Mouse (Mus musculus): ENCODE measurements around the gene Slpi. TPM values are rescaled to one million over a fixed set of nuclear protein-coding genes. Genes with fewer than 3 reads are reported as not detected.

Slpi gene
- polyA plus RNA-seq, 1 experiment from 2014 or later, result 1.2 TPM

GRCm38 (mm10) chr2:164377478-164378426, 11.1 kb downstream of the Slpi start:
- no peaks in the 10 kb centered on the region for H3K36me3 ChIP-seq
- H3K4me1 ChIP-seq (replicated peaks), result no peaks in the 10 kb centered on the region
- ATAC-seq (ENCODE audit: insufficient number of reproducible peaks, insufficient read depth, low FRiP score, low TSS enrichment, low read depth), result no peak
- H3K4me3 ChIP-seq (replicated peaks), result no peak overlapping the region
- WGBS, result 89% methylated on average over 15 of the region's 15 CpGs
- no peak overlapping the region for H3K9ac ChIP-seq (replicated peaks)
- H3K27ac ChIP-seq, result no peak overlapping the region
- H3K27me3 ChIP-seq, result no peaks in the 10 kb centered on the region
- 0 out of 2 replicates have a peak, but pooled peaks cover 4% of the 10 kb centered on the region for H3K9me3 ChIP-seq
- no peak overlapping the region for H3K4me2 ChIP-seq

GRCm38 (mm10) chr2:164373187-164373586, 15.7 kb downstream of the Slpi start:
- no peaks in the 10 kb centered on the region for H3K4me1 ChIP-seq (replicated peaks)
- H3K27me3 ChIP-seq, result no peaks in the 10 kb centered on the region
- H3K9ac ChIP-seq (replicated peaks), result no peak overlapping the region
- H3K4me3 ChIP-seq (replicated peaks), result no peak overlapping the region
- ATAC-seq (ENCODE audit: insufficient number of reproducible peaks, insufficient read depth, low FRiP score, low TSS enrichment, low read depth), result no peak
- no peak overlapping the region for H3K4me2 ChIP-seq
- H3K9me3 ChIP-seq, result no peaks in the 10 kb centered on the region
- WGBS, result 45% methylated on average over 4 of the region's 4 CpGs
- H3K36me3 ChIP-seq, result no peaks in the 10 kb centered on the region
- no peak overlapping the region for H3K27ac ChIP-seq

- no peaks in the 10 kb centered on the region for H3K4me1 ChIP-seq (replicated peaks)
- no peak overlapping the region for H3K9ac ChIP-seq (replicated peaks)
- no peak overlapping the region for H3K4me3 ChIP-seq (replicated peaks)
- no peak for ATAC-seq (ENCODE audit: insufficient number of reproducible peaks, insufficient read depth, low FRiP score, low TSS enrichment, low read depth)
- H3K4me2 ChIP-seq, result no peak overlapping the region
- 20% methylated on average over 3 of the region's 3 CpGs for WGBS
- H3K36me3 ChIP-seq, result no peaks in the 10 kb centered on the region
- H3K9me3 ChIP-seq, result no peaks in the 10 kb centered on the region
- H3K27me3 ChIP-seq, result no peaks in the 10 kb centered on the region
- H3K27ac ChIP-seq, result no peak overlapping the region
These were observed 16.4 kb downstream of the Slpi start for GRCm38 (mm10) chr2:164372408-164373053.

- H3K27me3 ChIP-seq, result no peaks in the 10 kb centered on the region
- H3K9ac ChIP-seq (replicated peaks), result no peak overlapping the region
- no peak overlapping the region for H3K4me3 ChIP-seq (replicated peaks)
- no peaks in the 10 kb centered on the region for H3K9me3 ChIP-seq
- H3K4me2 ChIP-seq, result no peak overlapping the region
- ATAC-seq (ENCODE audit: insufficient number of reproducible peaks, insufficient read depth, low FRiP score, low TSS enrichment, low read depth), result no peak
- no peak overlapping the region for H3K27ac ChIP-seq
- 91% methylated on average over 3 of the region's 3 CpGs for WGBS
- H3K36me3 ChIP-seq, result no peaks in the 10 kb centered on the region
- no peaks in the 10 kb centered on the region for H3K4me1 ChIP-seq (replicated peaks)
These were observed 17.5 kb downstream of the Slpi start for GRCm38 (mm10) chr2:164371371-164371770.

- no peak overlapping the region for H3K27ac ChIP-seq
- no peak for ATAC-seq (ENCODE audit: insufficient number of reproducible peaks, insufficient read depth, low FRiP score, low TSS enrichment, low read depth)
- no peaks in the 10 kb centered on the region for H3K36me3 ChIP-seq
- H3K9me3 ChIP-seq, result no peaks in the 10 kb centered on the region
- no peaks in the 10 kb centered on the region for H3K4me1 ChIP-seq (replicated peaks)
- WGBS, result 80% methylated on average over 6 of the region's 6 CpGs
- no peaks in the 10 kb centered on the region for H3K27me3 ChIP-seq
- no peak overlapping the region for H3K9ac ChIP-seq (replicated peaks)
- H3K4me3 ChIP-seq (replicated peaks), result no peak overlapping the region
- no peak overlapping the region for H3K4me2 ChIP-seq
These were observed 20.2 kb downstream of the Slpi start for GRCm38 (mm10) chr2:164368620-164369105.

- no peak for ATAC-seq (ENCODE audit: insufficient number of reproducible peaks, insufficient read depth, low FRiP score, low TSS enrichment, low read depth)
- WGBS, result 75% methylated on average over 3 of the region's 3 CpGs
- Histone ChIP-seq H3K4me3 (replicated peaks) (no peak overlapping the region), H3K27ac (no peak overlapping the region), H3K4me1 (replicated peaks) (no peaks in the 10 kb centered on the region), H3K9ac (replicated peaks) (no peak overlapping the region), H3K36me3 (no peaks in the 10 kb centered on the region), H3K4me2 (no peak overlapping the region), H3K9me3 (no peaks in the 10 kb centered on the region), H3K27me3 (peaks cover 11% of the 10 kb centered on the region)
These were observed 21.9 kb downstream of the Slpi start for GRCm38 (mm10) chr2:164366947-164367346.

- peaks cover 22% of the 10 kb centered on the region for H3K27me3 ChIP-seq
- H3K36me3 ChIP-seq, result no peaks in the 10 kb centered on the region
- no peak overlapping the region for H3K4me2 ChIP-seq
- WGBS, result 34% methylated on average over 13 of the region's 13 CpGs
- ATAC-seq (ENCODE audit: insufficient number of reproducible peaks, insufficient read depth, low FRiP score, low TSS enrichment, low read depth), result no peak
- no peaks in the 10 kb centered on the region for H3K4me1 ChIP-seq (replicated peaks)
- no peak overlapping the region for H3K27ac ChIP-seq
- no peaks in the 10 kb centered on the region for H3K9me3 ChIP-seq
- no peak overlapping the region for H3K9ac ChIP-seq (replicated peaks)
- H3K4me3 ChIP-seq (replicated peaks), result no peak overlapping the region
These were observed 27.8 kb downstream of the Slpi start for GRCm38 (mm10) chr2:164360974-164361657.

- Histone ChIP-seq H3K36me3 (no peaks in the 10 kb centered on the region), H3K27ac (no peak overlapping the region), H3K4me1 (replicated peaks) (no peaks in the 10 kb centered on the region), H3K4me2 (no peak overlapping the region), H3K9ac (replicated peaks) (no peak overlapping the region), H3K4me3 (replicated peaks) (no peak overlapping the region), H3K27me3 (peaks cover 30% of the 10 kb centered on the region), H3K9me3 (no peaks in the 10 kb centered on the region)
- 75% methylated on average over 5 of the region's 5 CpGs for WGBS
- no peak for ATAC-seq (ENCODE audit: insufficient number of reproducible peaks, insufficient read depth, low FRiP score, low TSS enrichment, low read depth)
These were observed 29.2 kb downstream of the Slpi start for GRCm38 (mm10) chr2:164359668-164360067.

- H3K9me3 ChIP-seq, result no peaks in the 10 kb centered on the region
- 83% methylated on average over 5 of the region's 5 CpGs for WGBS
- no peak overlapping the region for H3K4me3 ChIP-seq (replicated peaks)
- no peaks in the 10 kb centered on the region for H3K4me1 ChIP-seq (replicated peaks)
- peaks cover 36% of the 10 kb centered on the region for H3K27me3 ChIP-seq
- no peak overlapping the region for H3K9ac ChIP-seq (replicated peaks)
- no peak overlapping the region for H3K27ac ChIP-seq
- no peak for ATAC-seq (ENCODE audit: insufficient number of reproducible peaks, insufficient read depth, low FRiP score, low TSS enrichment, low read depth)
- H3K36me3 ChIP-seq, result no peaks in the 10 kb centered on the region
- H3K4me2 ChIP-seq, result no peak overlapping the region
These were observed 29.9 kb downstream of the Slpi start for GRCm38 (mm10) chr2:164359031-164359430.

- Histone ChIP-seq H3K4me2 (no peak overlapping the region), H3K27ac (no peak overlapping the region)
These were observed 30.5 kb downstream of the Slpi start for GRCm38 (mm10) chr2:164358373-164358772.

More at GRCm38 (mm10) chr2:164358373-164358772, 30.5 kb downstream of the Slpi start:
- Histone ChIP-seq H3K4me1 (replicated peaks) (no peaks in the 10 kb centered on the region), H3K9ac (replicated peaks) (no peak overlapping the region), H3K36me3 (no peaks in the 10 kb centered on the region), H3K27me3 (peaks cover 36% of the 10 kb centered on the region), H3K9me3 (no peaks in the 10 kb centered on the region), H3K4me3 (replicated peaks) (no peak overlapping the region)
- whole genome bisulfite sequencing, result 77% methylated on average over 3 of the region's 3 CpGs
- ATAC-seq (ENCODE audit: insufficient number of reproducible peaks, insufficient read depth, low FRiP score, low TSS enrichment, low read depth), result no peak
